Mouse (Mus musculus): ENCODE results near the gene Gigyf1. TPM values are rescaled to one million over a fixed set of nuclear protein-coding genes. Genes with fewer than 3 reads are reported as not detected.

The Gigyf1 gene
- polyA plus RNA-seq (2015; fragmentation: Nextera tagmentation; extraction: Ambion mirVana) = 5.2 and 6.0 TPM in 2 replicates

DNA sequence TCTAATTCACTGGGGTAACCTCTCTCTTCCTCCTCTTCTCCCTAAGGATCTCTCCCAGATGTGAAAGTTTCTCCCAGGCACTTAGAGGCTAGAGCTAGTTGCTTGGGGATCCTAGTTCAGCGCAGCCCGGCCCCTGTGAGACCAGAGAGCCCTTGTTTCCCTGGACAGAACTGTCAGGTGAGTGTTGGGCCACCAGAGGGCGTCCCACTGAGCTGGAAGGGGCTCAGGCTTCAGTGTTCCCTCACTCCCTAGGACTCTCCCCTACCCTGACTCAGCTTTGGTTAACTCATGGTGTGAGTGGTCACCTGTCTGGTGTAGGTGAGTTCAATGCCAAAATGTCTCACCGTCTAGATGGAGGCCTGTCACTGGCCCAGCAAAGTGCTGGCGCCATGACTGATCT, at the start of gene Gigyf1:
Gene Gigyf1 (plus strand): TSS at position 113 of the 400 bp plus-strand sequence.
- H3K27me3 ChIP-seq (ENCODE audit: control insufficient read depth, insufficient read depth, low read length) = no peaks in the 10 kb centered on the region
- H3K4me1 ChIP-seq (replicated peaks; ENCODE audit: control insufficient read depth, insufficient read depth) = no peaks in the 10 kb centered on the region
- H3K9me3 ChIP-seq (ENCODE audit: control insufficient read depth, low read length) = no peaks in the 10 kb centered on the region
- WGBS = 70% methylated on average over 5 of the region's 5 CpGs
- peaks cover 38% of the 10 kb centered on the region for H3K36me3 ChIP-seq (ENCODE audit: control insufficient read depth, insufficient read depth, low read length)
- no peak within 1 kb of the TSS for H3K27ac ChIP-seq (replicated peaks)
- TF ChIP-seq EP300 (optimal IDR thresholded peaks at IDR 0.05) = no peak
- peak; percentile 71 for TF ChIP-seq CTCF (IDR thresholded peaks at IDR 0.05; ENCODE audit: low read depth)
- no peak within 1 kb of the TSS for H3K9ac ChIP-seq (ENCODE audit: low read length)
- ATAC-seq (ENCODE audit: low FRiP score, low TSS enrichment) = peak; percentile 30; the same call in 1 of the 2 replicates
- peak; percentile 53 for DNase-seq (ENCODE audit: low spot score)
- H3K4me3 ChIP-seq (ENCODE audit: low read depth, low read length) = no peak within 1 kb of the TSS
- H3K4me2 ChIP-seq (replicated peaks; ENCODE audit: low read depth) = no peak within 1 kb of the TSS

DNA sequence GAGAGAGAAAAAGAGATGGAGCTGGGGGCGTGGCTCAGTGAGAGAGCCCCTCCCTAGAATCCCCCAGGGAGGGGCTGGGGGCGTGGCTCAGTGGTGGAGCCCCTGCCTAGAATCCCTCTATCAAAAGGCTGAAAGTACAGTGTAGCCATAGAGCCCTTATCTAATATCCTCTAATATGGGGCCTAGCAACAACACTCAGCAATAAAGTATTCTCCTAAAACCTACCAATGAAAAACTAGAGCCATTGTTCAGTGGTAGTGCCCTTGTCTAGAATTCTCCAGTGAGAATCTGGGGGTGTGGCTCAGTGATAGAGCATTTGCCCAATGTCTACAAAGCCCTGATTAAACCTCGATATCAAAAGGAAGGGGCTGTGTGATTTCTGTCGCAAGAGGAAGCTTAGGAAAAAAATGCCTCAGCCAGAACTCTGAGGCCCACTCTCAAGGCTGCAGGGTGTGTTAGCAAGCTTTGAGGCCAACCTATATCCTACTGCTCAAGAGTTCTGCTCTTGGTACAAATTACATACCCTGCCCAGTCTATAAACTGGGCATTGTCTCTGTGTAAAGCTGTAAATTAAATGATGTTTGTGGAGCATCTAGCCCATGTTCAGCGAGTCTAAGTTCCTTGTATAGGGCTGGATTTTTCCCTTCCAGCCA, 46.0 kb upstream of the Gigyf1 start:
- DNase-seq (ENCODE audit: low spot score) (peak; percentile 46), ATAC-seq (ENCODE audit: low FRiP score, low TSS enrichment) (peak; percentile 70)
- Histone ChIP-seq H3K36me3 (ENCODE audit: control insufficient read depth, insufficient read depth, low read length) (no peaks in the 10 kb centered on the region), H3K27me3 (ENCODE audit: control insufficient read depth, insufficient read depth, low read length) (no peaks in the 10 kb centered on the region), H3K9me3 (ENCODE audit: control insufficient read depth, low read length) (no peaks in the 10 kb centered on the region), H3K4me1 (replicated peaks; ENCODE audit: control insufficient read depth, insufficient read depth) (no peaks in the 10 kb centered on the region), H3K4me3 (ENCODE audit: low read depth, low read length) (no peak overlapping the region), H3K27ac (replicated peaks) (0 out of 2 replicates have a peak overlapping the region, but pooled peaks have one; percentile 18), H3K9ac (ENCODE audit: low read length) (no peak overlapping the region), H3K4me2 (replicated peaks; ENCODE audit: low read depth) (no peak overlapping the region)
- TF ChIP-seq CTCF (IDR thresholded peaks at IDR 0.05; ENCODE audit: low read depth) = no peak
- no peak for TF ChIP-seq EP300 (optimal IDR thresholded peaks at IDR 0.05)
- WGBS = 48% methylated on average over 5 of the region's 5 CpGs

DNA sequence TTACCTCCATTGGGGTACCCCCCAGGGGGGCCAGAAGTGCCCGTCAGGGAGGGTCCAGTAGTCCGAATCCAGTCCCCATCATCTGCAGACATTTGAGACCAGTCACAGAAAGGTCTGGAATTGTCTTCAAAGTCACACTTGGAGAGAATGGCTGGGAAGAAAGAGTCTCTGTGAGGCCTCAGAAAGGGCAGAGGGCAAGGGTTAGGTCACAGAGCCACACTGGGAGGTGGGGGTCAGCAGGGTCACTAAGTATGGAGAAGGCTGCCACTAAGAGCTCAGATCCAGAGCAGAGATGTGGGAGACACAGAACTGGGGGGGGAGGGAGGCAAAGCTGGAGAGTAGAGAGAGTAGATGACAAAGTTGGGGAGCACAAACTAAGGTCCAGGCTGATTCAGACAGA, 44.0 kb upstream of the Gigyf1 start:
- Histone ChIP-seq H3K27ac (replicated peaks) (no peak overlapping the region), H3K9ac (ENCODE audit: low read length) (no peak overlapping the region), H3K4me2 (replicated peaks; ENCODE audit: low read depth) (no peak overlapping the region), H3K4me1 (replicated peaks; ENCODE audit: control insufficient read depth, insufficient read depth) (no peaks in the 10 kb centered on the region), H3K27me3 (ENCODE audit: control insufficient read depth, insufficient read depth, low read length) (no peaks in the 10 kb centered on the region), H3K9me3 (ENCODE audit: control insufficient read depth, low read length) (no peaks in the 10 kb centered on the region), H3K36me3 (ENCODE audit: control insufficient read depth, insufficient read depth, low read length) (no peaks in the 10 kb centered on the region), H3K4me3 (ENCODE audit: low read depth, low read length) (no peak overlapping the region)
- no peak for TF ChIP-seq CTCF (IDR thresholded peaks at IDR 0.05; ENCODE audit: low read depth)
- no peak for TF ChIP-seq EP300 (optimal IDR thresholded peaks at IDR 0.05)
- ATAC-seq (ENCODE audit: low FRiP score, low TSS enrichment) (no peak), DNase-seq (ENCODE audit: low spot score) (no peak)
- 72% methylated on average over 2 of the region's 2 CpGs for WGBS

DNA sequence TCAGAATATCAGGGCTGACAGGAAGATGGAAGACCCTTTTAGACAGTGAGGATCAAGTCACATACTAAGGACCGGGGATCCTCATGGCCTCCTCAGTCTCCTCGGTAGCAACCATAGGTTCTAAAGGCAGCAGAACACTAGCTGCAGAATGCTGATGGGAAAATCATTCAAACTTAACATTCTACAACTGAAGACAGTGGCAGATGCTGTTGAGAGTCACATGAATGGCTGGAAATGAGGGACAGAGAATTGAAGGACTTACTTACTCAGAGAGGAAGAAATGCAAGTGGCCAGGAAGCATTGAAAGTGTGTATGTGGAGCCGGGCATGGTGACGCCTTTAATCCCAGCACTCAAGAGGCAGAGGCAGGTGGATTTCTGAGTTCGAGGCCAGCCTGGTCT, 41.4 kb upstream of the Gigyf1 start, which contains the start of gene Zan:
Gene Zan (minus strand): TSS at position 101 of the 400 bp plus-strand sequence.
- ATAC-seq (ENCODE audit: low FRiP score, low TSS enrichment) = no peak
- DNase-seq (ENCODE audit: low spot score) = no peak
- no peak within 1 kb of the TSS for H3K4me3 ChIP-seq (ENCODE audit: low read depth, low read length)
- H3K4me1 ChIP-seq (replicated peaks; ENCODE audit: control insufficient read depth, insufficient read depth) = no peaks in the 10 kb centered on the region
- H3K9ac ChIP-seq (ENCODE audit: low read length) = no peak within 1 kb of the TSS
- no peak within 1 kb of the TSS for H3K4me2 ChIP-seq (replicated peaks; ENCODE audit: low read depth)
- WGBS = 85% methylated on average over 5 of the region's 5 CpGs
- H3K27ac ChIP-seq (replicated peaks) = no peak within 1 kb of the TSS
- H3K36me3 ChIP-seq (ENCODE audit: control insufficient read depth, insufficient read depth, low read length) = no peaks in the 10 kb centered on the region
- no peak for TF ChIP-seq CTCF (IDR thresholded peaks at IDR 0.05; ENCODE audit: low read depth)
- no peak for TF ChIP-seq EP300 (optimal IDR thresholded peaks at IDR 0.05)
- H3K27me3 ChIP-seq (ENCODE audit: control insufficient read depth, insufficient read depth, low read length) = no peaks in the 10 kb centered on the region
- H3K9me3 ChIP-seq (ENCODE audit: control insufficient read depth, low read length) = no peaks in the 10 kb centered on the region

DNA sequence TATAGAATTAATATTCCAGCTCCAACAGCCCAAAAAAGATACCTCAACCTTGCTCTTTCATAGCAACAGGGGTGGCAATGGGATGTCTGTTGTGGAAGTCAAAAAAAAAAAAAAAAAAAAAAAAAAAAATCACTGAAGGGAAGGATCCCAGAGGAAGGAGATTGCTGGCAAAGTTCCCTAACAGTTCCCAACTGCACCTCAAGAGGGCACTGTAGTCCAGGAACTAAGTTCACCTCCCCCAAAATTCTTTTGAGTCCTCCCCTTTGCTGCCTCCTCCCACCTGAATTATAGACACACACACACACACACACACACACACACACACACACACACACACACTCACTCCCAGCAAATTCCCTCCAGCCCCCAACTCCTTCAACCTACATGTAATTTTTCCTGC, 37.2 kb upstream of the Gigyf1 start:
- Histone ChIP-seq H3K27ac (replicated peaks) (no peak overlapping the region), H3K9me3 (ENCODE audit: control insufficient read depth, low read length) (no peaks in the 10 kb centered on the region), H3K9ac (ENCODE audit: low read length) (no peak overlapping the region), H3K27me3 (ENCODE audit: control insufficient read depth, insufficient read depth, low read length) (0 out of 2 replicates have a peak, but pooled peaks cover 2% of the 10 kb centered on the region), H3K4me3 (ENCODE audit: low read depth, low read length) (no peak overlapping the region), H3K36me3 (ENCODE audit: control insufficient read depth, insufficient read depth, low read length) (no peaks in the 10 kb centered on the region), H3K4me1 (replicated peaks; ENCODE audit: control insufficient read depth, insufficient read depth) (no peaks in the 10 kb centered on the region), H3K4me2 (replicated peaks; ENCODE audit: low read depth) (no peak overlapping the region)
- no peak for TF ChIP-seq EP300 (optimal IDR thresholded peaks at IDR 0.05)
- TF ChIP-seq CTCF (IDR thresholded peaks at IDR 0.05; ENCODE audit: low read depth) = peak; percentile 80
- DNase-seq (ENCODE audit: low spot score) (peak; percentile 83), ATAC-seq (ENCODE audit: low FRiP score, low TSS enrichment) (no peak; the same call in 1 of the 2 replicates)

DNA sequence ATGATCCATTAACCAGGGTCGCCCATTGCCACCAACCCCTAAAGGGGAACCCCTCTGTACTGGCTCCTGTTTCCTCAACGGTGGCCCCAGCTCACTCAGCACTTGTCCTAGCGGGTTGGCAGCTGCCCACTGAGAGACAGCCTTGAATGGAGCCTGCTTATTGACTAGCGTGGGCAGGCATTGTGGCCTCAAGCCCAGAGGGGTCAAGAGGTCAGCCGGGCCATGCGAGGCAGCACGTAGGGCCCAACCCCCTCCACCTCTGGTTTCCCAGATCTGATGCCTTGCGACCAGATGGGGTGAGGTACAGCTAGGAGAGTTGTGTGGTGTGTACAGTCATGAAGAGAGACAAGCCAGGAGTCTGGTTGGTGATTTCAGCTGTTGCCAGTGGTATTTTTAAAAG, 36.5 kb upstream of the Gigyf1 start:
- TF ChIP-seq EP300 (optimal IDR thresholded peaks at IDR 0.05) (no peak), CTCF (IDR thresholded peaks at IDR 0.05; ENCODE audit: low read depth) (no peak)
- no peaks in the 10 kb centered on the region for H3K36me3 ChIP-seq (ENCODE audit: control insufficient read depth, insufficient read depth, low read length)
- no peaks in the 10 kb centered on the region for H3K9me3 ChIP-seq (ENCODE audit: control insufficient read depth, low read length)
- no peak overlapping the region for H3K27ac ChIP-seq (replicated peaks)
- H3K4me3 ChIP-seq (ENCODE audit: low read depth, low read length) = no peak overlapping the region
- no peak overlapping the region for H3K4me2 ChIP-seq (replicated peaks; ENCODE audit: low read depth)
- DNase-seq (ENCODE audit: low spot score) (no peak), ATAC-seq (ENCODE audit: low FRiP score, low TSS enrichment) (peak; percentile 25; the same call in 1 of the 2 replicates)
- 39% methylated on average over 8 of the region's 8 CpGs for WGBS
- no peak overlapping the region for H3K9ac ChIP-seq (ENCODE audit: low read length)
- H3K27me3 ChIP-seq (ENCODE audit: control insufficient read depth, insufficient read depth, low read length) = 0 out of 2 replicates have a peak, but pooled peaks cover 2% of the 10 kb centered on the region
- H3K4me1 ChIP-seq (replicated peaks; ENCODE audit: control insufficient read depth, insufficient read depth) = no peaks in the 10 kb centered on the region
